Mouse (Mus musculus) small intestine, adult 2 months (tissue): Measurements from ENCODE around the gene Rmi2. TPM values are rescaled to one million over a fixed set of nuclear protein-coding genes. Genes with fewer than 3 reads are reported as not detected.
"Not testable (repeated sequence)": the region's sequence is repeated elsewhere in the genome, so short reads cannot be mapped to it uniquely, and the experiment has no call there.

ENCODE experiments used
- H3K27ac ChIP-seq: fragments of 200-500 bp; 2 replicates; pipeline ENCODE4 v1.5.1; 2012; ENCODE audit warnings: low read depth, low read length, control low read depth, inconsistent platforms; ENCODE audit not compliant: insufficient read depth
- H3K27me3 ChIP-seq: fragments of 200-500 bp; 2 replicates; pipeline ENCODE4 v1.6.1; 2012; ENCODE audit warnings: mild to moderate bottlenecking, moderate library complexity, low read length, inconsistent platforms; ENCODE audit not compliant: control insufficient read depth, insufficient read depth
- H3K36me3 ChIP-seq: fragments of 200-500 bp; 2 replicates; pipeline ENCODE4 v1.6.1; 2012; ENCODE audit warnings: mild to moderate bottlenecking, low read length, control low read depth, inconsistent platforms; ENCODE audit not compliant: control insufficient read depth, insufficient read depth
- H3K4me1 ChIP-seq: fragments of 200-500 bp; 2 replicates; pipeline ENCODE4 v1.6.1; 2012; ENCODE audit warnings: low read length, inconsistent platforms, mixed read lengths; ENCODE audit not compliant: control insufficient read depth, insufficient read depth, insufficient read length
- H3K4me3 ChIP-seq: fragments of 200-500 bp; 2 replicates; pipeline ENCODE4 v1.5.1; 2012; ENCODE audit warnings: low read depth, mild to moderate bottlenecking, control low read depth, inconsistent platforms, low read length, moderate library complexity
- CTCF ChIP-seq: fragments of 200-500 bp; IDR thresholded peaks from 2 replicates; pipeline ENCODE4 v1.5.1; 2012; ENCODE audit warnings: low read depth, mild to moderate bottlenecking, control low read depth, inconsistent platforms, low read length, moderate library complexity, mixed read lengths; ENCODE audit not compliant: insufficient replicate concordance, insufficient read length; ENCODE audit errors: extremely low read depth
- POLR2A ChIP-seq: fragments of 200-500 bp; IDR thresholded peaks from 2 replicates; pipeline ENCODE4 v1.6.1; 2012; ENCODE audit warnings: low read depth, mild to moderate bottlenecking, control low read depth, inconsistent platforms, low read length, moderate library complexity
- WGBS: fragments of 180-500 bp; shearing (Covaris S2); methylation state at CpG from one replicate; pipeline ENCODE4 v1.1.7; 2018; 5-methylcytosine and 5-hydroxymethylcytosine counted together
- polyA plus RNA-seq: library from polyadenylated mRNA; depleted of rRNA; stranded (reverse); fragments of >200 nt; gene quantifications from 2 replicates; pipeline ENCODE4 v1.2.3, GENCODE M21; 2012

The Rmi2 gene
- polyA plus RNA-seq, 1 experiment, result 8.4 TPM

DNA sequence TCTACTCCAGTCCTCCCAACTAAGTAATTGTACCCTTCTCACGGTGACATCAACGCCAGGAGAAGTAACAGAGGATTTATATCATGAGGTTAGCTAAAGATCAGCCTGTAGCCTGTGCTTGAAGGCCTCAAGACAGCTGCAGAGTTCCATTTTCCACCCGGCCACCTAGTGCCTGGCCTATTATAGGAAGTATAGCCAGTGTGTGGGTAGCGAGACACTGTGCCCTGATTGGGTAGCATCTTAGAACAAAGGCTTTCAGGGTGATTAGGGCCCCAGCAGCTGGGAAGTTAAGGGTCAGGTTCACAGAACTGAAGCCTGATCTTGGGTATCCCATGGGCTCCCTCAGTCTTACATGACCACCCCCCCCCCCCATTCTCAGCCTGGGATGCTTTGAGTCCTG lies 46.0 kb upstream of the Rmi2 start:
- 93% methylated on average over 4 of the region's 4 CpGs for WGBS
- Histone ChIP-seq H3K36me3 (no peaks in the 10 kb centered on the region; the same call in 1 of the 2 replicates), H3K27me3 (no peaks in the 10 kb centered on the region), H3K27ac (no peak overlapping the region), H3K4me3 (no peak overlapping the region), H3K4me1 (peaks cover 16% of the 10 kb centered on the region)
- no peak for TF ChIP-seq CTCF
- no peak for TF ChIP-seq POLR2A

DNA sequence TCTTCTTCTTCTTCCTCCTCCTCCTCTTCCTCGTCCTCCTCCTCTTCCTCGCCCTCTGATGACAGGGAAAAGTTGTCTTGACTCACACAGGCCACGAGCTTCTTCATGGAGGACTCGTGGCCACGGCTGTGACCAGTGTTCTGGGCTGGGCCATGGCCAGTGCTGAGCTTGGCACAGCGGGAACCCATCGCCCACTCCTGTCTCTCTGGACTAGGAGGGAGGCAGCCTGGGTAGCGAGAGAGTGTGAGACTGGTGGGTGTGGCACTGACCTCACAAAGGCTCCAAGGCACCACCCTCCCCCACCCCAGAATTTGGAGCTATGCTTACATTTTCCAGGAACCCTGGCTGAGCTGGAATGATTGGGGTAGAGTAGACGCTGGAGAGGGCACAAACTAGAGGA lies 44.2 kb upstream of the Rmi2 start, which contains the start of gene Prm3:
TSS of gene Prm3 (minus strand) at position 213 of the 400 bp plus-strand sequence.
- Histone ChIP-seq H3K27ac (no peak within 1 kb of the TSS), H3K27me3 (no peaks in the 10 kb centered on the region), H3K36me3 (no peaks in the 10 kb centered on the region), H3K4me3 (no peak within 1 kb of the TSS), H3K4me1 (peaks cover 12% of the 10 kb centered on the region)
- WGBS, result 85% methylated on average over 9 of the region's 9 CpGs
- TF ChIP-seq POLR2A (no peak), CTCF (no peak)

DNA sequence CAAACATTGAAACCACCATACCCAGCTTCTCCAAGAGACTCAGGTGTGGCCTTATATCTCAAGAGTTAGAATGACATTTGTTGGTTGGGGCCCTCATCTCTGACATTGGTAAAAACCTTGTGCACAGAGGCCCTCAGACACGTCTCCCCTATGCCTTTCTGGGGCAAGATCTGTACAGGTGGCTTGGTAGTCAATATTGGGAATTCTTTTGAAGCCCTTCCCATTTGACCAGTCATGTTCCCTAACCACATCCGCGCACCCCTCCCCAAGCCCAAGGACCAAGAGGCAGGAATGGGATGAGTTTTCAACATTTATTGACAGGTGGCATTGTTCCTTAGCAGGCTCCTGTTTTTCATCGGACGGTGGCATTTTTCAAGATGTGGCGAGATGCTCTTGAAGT lies 38.8 kb upstream of the Rmi2 start, which contains the start of gene Prm2:
TSS of gene Prm2 (minus strand) at position 101 of the 400 bp plus-strand sequence.
- no peaks in the 10 kb centered on the region for H3K4me1 ChIP-seq
- no peak within 1 kb of the TSS for H3K4me3 ChIP-seq
- no peaks in the 10 kb centered on the region for H3K36me3 ChIP-seq
- 85% methylated on average over 6 of the region's 6 CpGs for WGBS
- H3K27me3 ChIP-seq, result no peaks in the 10 kb centered on the region
- H3K27ac ChIP-seq, result no peak within 1 kb of the TSS
- TF ChIP-seq CTCF, result no peak
- no peak for TF ChIP-seq POLR2A

DNA sequence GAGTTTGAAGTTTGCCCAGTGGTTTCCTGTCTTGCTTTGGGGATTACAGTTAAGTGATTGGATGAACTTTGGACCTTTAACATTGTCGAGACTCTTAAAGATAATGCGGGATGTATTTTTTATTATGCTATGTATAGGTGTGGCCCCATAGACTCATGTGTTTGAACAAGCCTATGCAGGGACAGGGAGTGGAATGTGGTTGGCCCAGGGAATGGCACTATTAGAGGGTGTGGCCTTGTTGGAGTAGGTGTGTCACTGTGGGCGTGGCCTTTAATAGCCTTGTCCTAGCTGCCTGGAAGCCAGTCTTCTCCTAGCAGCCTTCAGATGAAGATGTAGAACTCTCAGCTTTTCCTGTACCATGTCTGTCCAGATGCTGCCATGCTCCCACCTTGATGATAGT lies 32.4 kb upstream of the Rmi2 start:
- WGBS, result 28% methylated on average over 3 of the region's 3 CpGs
- not testable (repeated sequence) for H3K27ac ChIP-seq, H3K27me3 ChIP-seq, H3K4me3 ChIP-seq, H3K4me1 ChIP-seq, H3K36me3 ChIP-seq

DNA sequence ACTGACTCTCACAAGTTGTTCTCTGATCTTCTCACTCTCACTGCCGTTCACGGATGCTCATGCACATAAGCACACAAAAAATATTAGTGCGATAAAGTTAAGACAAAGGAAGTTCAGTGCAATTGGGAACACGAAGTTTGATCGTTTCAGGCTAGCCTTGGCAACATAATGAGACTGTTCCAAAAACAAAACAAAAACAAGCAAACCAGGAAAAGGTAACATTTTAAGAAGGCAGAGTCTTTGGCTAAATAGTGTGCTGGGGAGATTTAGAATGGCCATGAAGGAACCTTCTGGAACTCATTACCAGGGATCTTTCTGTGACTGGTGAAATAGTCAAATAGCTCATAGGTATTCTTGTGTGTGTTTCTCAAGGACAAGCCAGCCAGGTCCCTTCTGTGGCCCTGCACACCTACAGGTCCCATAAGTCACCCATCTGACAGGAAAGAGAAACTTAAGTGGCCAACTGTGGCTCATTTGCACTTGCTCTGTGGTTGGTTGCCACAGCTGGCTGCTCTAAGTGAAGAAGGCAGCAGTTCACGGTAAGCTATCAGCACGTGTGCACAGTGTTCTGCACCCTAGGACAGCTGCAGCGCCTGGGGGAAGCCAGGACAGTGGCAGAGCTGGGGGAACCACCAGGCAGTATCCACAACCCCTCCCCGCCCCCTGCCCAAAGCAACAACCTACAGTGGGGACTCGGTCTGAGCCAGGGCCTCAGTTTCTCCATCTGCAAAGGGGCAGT lies 28.9 kb upstream of the Rmi2 start, which contains the start of gene Prm1:
TSS of gene Prm1 (minus strand) at position 51 of the 739 bp plus-strand sequence.
- H3K4me3 ChIP-seq, result no peak within 1 kb of the TSS
- peaks cover 2% of the 10 kb centered on the region; the same call in 1 of the 2 replicates for H3K4me1 ChIP-seq
- no peaks in the 10 kb centered on the region for H3K36me3 ChIP-seq
- no peak within 1 kb of the TSS for H3K27ac ChIP-seq
- WGBS, result 81% methylated on average over 10 of the region's 10 CpGs
- no peaks in the 10 kb centered on the region for H3K27me3 ChIP-seq
- TF ChIP-seq POLR2A, result no peak
- no peak for TF ChIP-seq CTCF

DNA sequence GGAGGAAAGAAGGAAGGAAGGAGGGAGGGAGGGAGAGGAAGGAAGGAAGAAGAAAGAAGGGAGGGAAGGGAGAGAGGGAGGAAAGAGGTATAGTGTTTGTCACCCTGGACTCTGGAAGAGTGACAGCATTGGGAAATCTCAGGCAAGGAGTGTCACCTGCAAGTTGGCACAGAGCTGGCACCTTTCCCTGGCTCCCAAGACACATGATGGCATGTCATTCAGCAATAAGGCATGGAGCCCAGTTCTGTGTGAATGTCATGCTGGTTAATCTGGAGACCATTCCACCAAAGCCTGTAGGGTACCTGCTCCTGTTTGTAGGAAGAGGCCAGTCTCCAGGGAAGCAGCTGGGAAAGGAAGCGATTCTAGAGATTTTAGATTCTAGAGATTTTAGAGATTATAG lies 24.5 kb upstream of the Rmi2 start:
- Histone ChIP-seq H3K36me3 (no peaks in the 10 kb centered on the region), H3K4me1 (peaks cover 23% of the 10 kb centered on the region), H3K27me3 (no peaks in the 10 kb centered on the region), H3K27ac (no peak overlapping the region), H3K4me3 (no peak overlapping the region)
- WGBS, result 94% methylated on average over 1 of the region's 1 CpGs
- TF ChIP-seq CTCF, result no peak
- no peak for TF ChIP-seq POLR2A

DNA sequence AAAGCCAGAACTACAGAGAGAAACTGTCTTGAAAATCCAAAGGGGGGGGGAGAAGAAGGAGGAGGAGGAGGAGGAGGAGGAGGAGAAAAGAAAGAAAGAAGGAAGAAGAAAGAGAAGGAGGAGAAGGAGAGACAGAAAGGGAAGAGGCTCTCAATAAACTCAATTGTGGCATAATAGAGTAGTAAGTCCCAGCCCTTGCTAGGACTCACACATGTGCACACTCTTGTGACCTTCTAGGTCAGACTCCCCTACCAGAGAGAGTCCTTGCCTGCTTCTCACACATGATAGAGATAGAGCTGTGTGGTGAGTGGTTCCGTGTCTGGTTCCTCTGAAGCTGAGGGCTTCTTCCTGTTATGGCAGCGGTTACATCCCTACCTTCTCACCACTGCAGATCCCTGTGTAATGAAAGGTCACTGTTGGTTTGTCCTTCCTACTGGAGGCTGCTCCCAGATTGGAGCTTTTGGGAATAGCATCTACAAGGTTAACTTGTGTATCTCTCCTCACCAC lies 21.9 kb upstream of the Rmi2 start, which contains the start of gene Gm11172:
TSS of gene Gm11172 (plus strand) at position 51 of the 507 bp plus-strand sequence.
- Histone ChIP-seq H3K27me3 (no peaks in the 10 kb centered on the region), H3K36me3 (no peaks in the 10 kb centered on the region), H3K4me1 (peaks cover 23% of the 10 kb centered on the region), H3K27ac (no peak within 1 kb of the TSS), H3K4me3 (no peak within 1 kb of the TSS)
- no peak for TF ChIP-seq POLR2A
- no peak for TF ChIP-seq CTCF
- 85% methylated on average over 2 of the region's 2 CpGs for WGBS
